Mouse (Mus musculus) cortical plate, adult 2 months (tissue): ENCODE results near the gene Oaz2.

ENCODE experiments used
- CTCF ChIP-seq: fragments of 200-500 bp; IDR thresholded peaks from 2 replicates; pipeline ENCODE4 v1.5.1; 2011; ENCODE audit warnings: mild to moderate bottlenecking, control low read depth, low read length; ENCODE audit not compliant: insufficient read depth; ENCODE audit errors: extremely low read depth
- POLR2A ChIP-seq: fragments of 200-500 bp; IDR thresholded peaks from 2 replicates; pipeline ENCODE4 v1.6.1; 2011; ENCODE audit warnings: mild to moderate bottlenecking, low read length, control low read depth; ENCODE audit not compliant: insufficient read depth; ENCODE audit errors: extremely low read depth

DNA sequence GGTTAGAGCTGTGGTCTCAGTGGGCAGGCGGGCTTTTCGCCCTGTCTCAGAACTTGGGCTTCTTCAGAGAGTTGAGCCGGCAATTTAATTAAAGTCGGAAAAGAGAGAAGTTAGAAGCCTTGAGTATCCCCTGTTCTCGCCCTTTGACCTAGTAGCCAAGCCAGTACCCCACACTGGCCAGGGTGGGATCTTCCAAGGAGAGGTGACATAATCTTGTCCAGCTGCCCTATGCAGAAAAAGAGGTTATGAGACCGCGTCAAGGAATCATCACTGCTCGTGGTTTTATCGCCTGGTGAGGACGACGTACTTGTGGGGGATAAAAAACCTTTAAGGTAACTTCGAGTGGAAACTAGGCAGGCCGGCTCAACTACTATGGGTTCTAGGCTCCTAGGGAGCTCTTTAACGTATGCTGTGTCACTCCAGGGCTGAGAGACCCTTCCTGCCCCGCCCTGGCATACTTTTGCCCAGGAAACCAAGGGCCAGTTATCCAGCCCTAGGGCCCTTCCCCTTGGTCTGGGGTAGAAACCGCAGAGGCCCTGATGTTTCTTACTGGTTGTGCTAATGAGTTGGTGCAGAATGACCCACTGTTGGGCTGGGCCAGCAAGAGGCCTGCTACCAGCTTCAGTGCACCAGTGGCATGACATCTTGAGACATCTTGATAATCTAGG lies 36.3 kb upstream of the Oaz2 start:
- no peak for TF ChIP-seq POLR2A
- no peak for TF ChIP-seq CTCF
